Mouse (Mus musculus): ENCODE measurements around the gene Arpc4. TPM values are rescaled to one million over a fixed set of nuclear protein-coding genes. Genes with fewer than 3 reads are reported as not detected.

Arpc4 gene
- polyA plus RNA-seq, 1 experiment from 2014 or later: 265 TPM

DNA sequence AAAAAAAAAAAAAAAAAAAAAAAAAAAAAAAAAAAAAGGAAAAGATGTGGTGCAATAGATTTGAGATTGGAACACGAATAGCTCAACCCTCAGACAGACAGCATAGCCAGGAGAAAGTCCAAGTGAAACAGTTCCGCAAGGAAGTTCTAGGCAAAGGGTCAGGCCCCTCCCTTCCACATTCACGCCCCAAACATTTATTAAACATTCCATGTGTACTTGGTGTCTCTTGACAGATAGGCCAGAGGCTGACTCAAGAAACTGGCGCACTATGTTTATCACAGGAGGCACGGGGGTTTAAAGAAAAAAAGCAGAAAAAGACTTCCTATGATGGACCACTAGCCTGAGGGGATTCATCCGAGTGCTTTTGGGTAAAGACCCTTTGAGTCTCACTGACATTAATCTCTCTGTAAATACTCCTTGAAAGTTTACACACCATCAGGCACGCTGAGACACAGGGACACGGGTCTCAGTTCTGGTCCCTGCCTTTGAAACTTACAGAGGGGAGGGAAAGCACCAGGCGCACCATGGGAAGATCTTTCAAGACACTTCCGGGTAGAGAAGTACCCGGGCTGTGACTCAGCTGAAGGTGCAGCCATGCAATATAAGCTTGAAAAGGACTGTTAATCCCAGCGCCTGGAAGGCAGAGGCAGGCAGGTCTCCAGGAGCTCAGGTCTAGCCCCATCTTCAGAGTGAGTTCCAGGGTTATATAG is 61.0 kb downstream of the Arpc4 start:
- Histone ChIP-seq H3K4me3 (ENCODE audit: low read depth, low read length) (no peak overlapping the region), H3K27me3 (replicated peaks; ENCODE audit: control insufficient read depth, insufficient read depth, low read length) (no peaks in the 10 kb centered on the region), H3K4me2 (ENCODE audit: low read length) (no peak overlapping the region), H3K36me3 (ENCODE audit: control insufficient read depth, insufficient read depth, low read length) (no peaks in the 10 kb centered on the region), H3K27ac (ENCODE audit: low read depth, low read length) (no peak overlapping the region), H3K4me1 (ENCODE audit: control insufficient read depth, insufficient read depth, low read length) (0 out of 2 replicates have a peak, but pooled peaks cover 7% of the 10 kb centered on the region), H3K9ac (ENCODE audit: low read length) (no peak overlapping the region), H3K9me3 (replicated peaks; ENCODE audit: control insufficient read depth, low read length) (no peaks in the 10 kb centered on the region)
- ATAC-seq (no peak), DNase-seq (ENCODE audit: low spot score) (no peak)
- 68% methylated on average over 12 of the region's 12 CpGs for WGBS

Small RNAs within 50 kb of the gene (microRNA-seq; reads per million reads assigned to microRNA genes)
- gene Gm24387: not detected

Other genes starting within 250 kb of the Arpc4 start
- 8.8 and 11.3 TPM in 2 replicates for gene Lhfpl4, start 182.7 kb upstream of the Arpc4 start, polyA plus RNA-seq (2014; fragmentation: Nextera tagmentation; extraction: Ambion mirVana)
- 41.7 and 43.6 TPM in 2 replicates for gene Mtmr14, start 140.3 kb upstream of the Arpc4 start, polyA plus RNA-seq (2014; fragmentation: Nextera tagmentation; extraction: Ambion mirVana)
- gene Cpne9, start 95.8 kb upstream of the Arpc4 start, polyA plus RNA-seq (2014; fragmentation: Nextera tagmentation; extraction: Ambion mirVana): 0.23 and 0.80 TPM in 2 replicates
- gene Brpf1, start 71.0 kb upstream of the Arpc4 start, polyA plus RNA-seq (2014; fragmentation: Nextera tagmentation; extraction: Ambion mirVana): 15.8 and 17.0 TPM in 2 replicates
- gene Ogg1, start 51.1 kb upstream of the Arpc4 start, polyA plus RNA-seq (2014; fragmentation: Nextera tagmentation; extraction: Ambion mirVana): 12.7 and 14.7 TPM in 2 replicates
- gene Camk1, start 34.1 kb upstream of the Arpc4 start, polyA plus RNA-seq (2014; fragmentation: Nextera tagmentation; extraction: Ambion mirVana): 86.3 and 90.7 TPM in 2 replicates
- gene Tada3, start 232 bp upstream of the Arpc4 start, polyA plus RNA-seq (2014; fragmentation: Nextera tagmentation; extraction: Ambion mirVana): 68.2 and 83.2 TPM in 2 replicates
- gene Ttll3, start 11.1 kb downstream of the Arpc4 start, polyA plus RNA-seq (2014; fragmentation: Nextera tagmentation; extraction: Ambion mirVana): 2.5 and 5.0 TPM in 2 replicates
- 15.8 and 19.8 TPM in 2 replicates for gene Rpusd3, start 41.2 kb downstream of the Arpc4 start, polyA plus RNA-seq (2014; fragmentation: Nextera tagmentation; extraction: Ambion mirVana)
- not detected in 2 replicates for gene Cidec, start 57.6 kb downstream of the Arpc4 start, polyA plus RNA-seq (2014; fragmentation: Nextera tagmentation; extraction: Ambion mirVana)
- 88.0 and 94.4 TPM in 2 replicates for gene Jagn1, start 64.5 kb downstream of the Arpc4 start, polyA plus RNA-seq (2014; fragmentation: Nextera tagmentation; extraction: Ambion mirVana)
- not detected in 2 replicates for gene Il17re, start 80.4 kb downstream of the Arpc4 start, polyA plus RNA-seq (2014; fragmentation: Nextera tagmentation; extraction: Ambion mirVana)
- 1.3 and 2.0 TPM in 2 replicates for gene Il17rc, start 93.3 kb downstream of the Arpc4 start, polyA plus RNA-seq (2014; fragmentation: Nextera tagmentation; extraction: Ambion mirVana)
- 37.2 and 49.4 TPM in 2 replicates for gene Creld1, start 105.2 kb downstream of the Arpc4 start, polyA plus RNA-seq (2014; fragmentation: Nextera tagmentation; extraction: Ambion mirVana)
- 3.2 and 5.4 TPM in 2 replicates for gene Prrt3, start 123.8 kb downstream of the Arpc4 start, polyA plus RNA-seq (2014; fragmentation: Nextera tagmentation; extraction: Ambion mirVana)
- gene Emc3, start 153.5 kb downstream of the Arpc4 start, polyA plus RNA-seq (2014; fragmentation: Nextera tagmentation; extraction: Ambion mirVana): 101 and 108 TPM in 2 replicates
- 4.3 and 5.8 TPM in 2 replicates for gene Fancd2, start 153.6 kb downstream of the Arpc4 start, polyA plus RNA-seq (2014; fragmentation: Nextera tagmentation; extraction: Ambion mirVana)
- not detected in 2 replicates for gene Fancd2os, start 222.6 kb downstream of the Arpc4 start, polyA plus RNA-seq (2014; fragmentation: Nextera tagmentation; extraction: Ambion mirVana)
- gene Brk1, start 226.7 kb downstream of the Arpc4 start, polyA plus RNA-seq (2014; fragmentation: Nextera tagmentation; extraction: Ambion mirVana): 280 and 307 TPM in 2 replicates
- gene Vhl, start 245.8 kb downstream of the Arpc4 start, polyA plus RNA-seq (2014; fragmentation: Nextera tagmentation; extraction: Ambion mirVana): 90.3 and 97.1 TPM in 2 replicates

Measured in forebrain, embryonic 14.5 days (tissue).